Mouse (Mus musculus): ENCODE results near the gene Pex10. TPM values are rescaled to one million over a fixed set of nuclear protein-coding genes. Genes with fewer than 3 reads are reported as not detected.
A peak's percentile ranks its signal among the peaks of the same experiment; 100 is the strongest.

The Pex10 gene
- total and polyA plus RNA-seq, 3 experiments = 9.2 to 21.9 (median 15.6) TPM

DNA sequence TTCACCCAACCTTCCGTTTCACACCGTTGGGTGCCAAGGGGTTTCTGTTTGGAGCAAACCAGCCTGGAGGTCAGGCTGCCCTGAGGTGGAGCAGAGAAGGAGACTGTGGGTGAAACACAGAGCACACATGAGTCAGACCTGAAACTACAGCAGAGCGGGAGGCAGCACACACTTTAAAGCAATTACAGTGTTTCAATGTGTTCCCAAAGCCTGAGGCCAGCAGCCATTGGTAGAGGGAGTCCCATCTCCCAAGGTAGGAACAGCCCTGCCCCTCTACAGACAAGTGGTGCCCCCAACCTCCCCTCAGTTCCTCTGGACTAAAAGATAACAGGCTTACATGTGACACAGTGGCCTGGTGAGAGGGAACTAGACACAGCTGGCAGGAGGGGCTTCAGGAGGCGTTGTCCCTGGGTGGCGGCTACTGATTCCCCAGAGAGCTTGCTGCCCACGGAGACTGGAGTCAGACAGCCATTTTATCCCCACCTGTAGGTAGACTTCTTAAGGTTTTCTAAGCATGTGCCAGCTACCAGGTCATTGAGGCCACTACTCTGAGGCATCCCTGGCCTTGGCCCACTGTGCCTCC lies 50.7 kb downstream of the Pex10 start:
- peak; percentile 55 for DNase-seq (ENCODE audit: extremely low read depth)
- peaks cover 0 to 57% of the 10 kb centered on the region in 2 experiments for H3K36me3 ChIP-seq (replicated peaks in 1 of 2; ENCODE audit: control insufficient read depth in 1 of 2, insufficient read depth in 1 of 2, low read length in 1 of 2)
- TF ChIP-seq MXI1 (IDR thresholded peaks at IDR 0.05; ENCODE audit: low read depth, low read length) = peak; percentile 22; the same call in 1 of the 2 replicates
- peak; percentile 59 for TF ChIP-seq IRF4 (IDR thresholded peaks at IDR 0.05; ENCODE audit: low read depth, low read length)
- no peak for TF ChIP-seq ZNF384 (IDR thresholded peaks at IDR 0.05; ENCODE audit: low read depth, low read length)
- TF ChIP-seq EP300 (IDR thresholded peaks at IDR 0.05; ENCODE audit: low read length) = peak; percentile 29; the same call in 1 of the 2 replicates
- no peak; the same call in 1 of the 2 replicates for TF ChIP-seq MYC (IDR thresholded peaks at IDR 0.05; ENCODE audit: low read depth, low read length)
- TF ChIP-seq TBP (conservative IDR thresholded peaks at IDR 0.05; ENCODE audit: low read depth, low read length) = no peak
- TF ChIP-seq ZMIZ1 (IDR thresholded peaks at IDR 0.05; ENCODE audit: low read depth, low read length) = no peak
- TF ChIP-seq SIN3A (IDR thresholded peaks at IDR 0.05; ENCODE audit: low read length) = no peak
- no peak for TF ChIP-seq E2F4 (IDR thresholded peaks at IDR 0.05; ENCODE audit: insufficient replicate concordance, low read depth, low read length)
- H3K4me2 ChIP-seq (ENCODE audit: insufficient read depth, low read depth, poor library complexity, severe bottlenecking) = no peak overlapping the region
- no peak overlapping the region for H3K4me3 ChIP-seq (replicated peaks in 1 of 3; ENCODE audit: low read depth in 2 of 3, low read length in 2 of 3, poor library complexity in 1 of 3)
- no peaks in the 10 kb centered on the region for H3K9me3 ChIP-seq (replicated peaks; ENCODE audit: low read length)
- peaks cover 18 to 50% of the 10 kb centered on the region in 2 experiments for H3K4me1 ChIP-seq (ENCODE audit: control insufficient read depth in 1 of 2, insufficient read depth in 2 of 2)
- in situ Hi-C loops (cut with MboI; ENCODE audit: low pct_ligation_motif_present, low pct_unique_long_range_greater_than_20kb, low sequenced_read_pairs) (no loop called here), dilution Hi-C loops (cut with MboI; ENCODE audit: extremely low pct_ligation_motif_present, extremely low pct_unique_long_range_greater_than_20kb, low sequenced_read_pairs) (no loop called here)
- no peak overlapping the region for H3K27ac ChIP-seq (ENCODE audit: insufficient read depth, low read depth)
- H3K27me3 ChIP-seq (replicated peaks) = no peaks in the 10 kb centered on the region
- no peaks in the 10 kb centered on the region for H3K79me2 ChIP-seq (replicated peaks; ENCODE audit: control insufficient read depth, extremely low read depth, insufficient read depth, poor library complexity, severe bottlenecking)
- H3K9ac ChIP-seq (ENCODE audit: insufficient read depth, low read depth) = no peak overlapping the region

DNA sequence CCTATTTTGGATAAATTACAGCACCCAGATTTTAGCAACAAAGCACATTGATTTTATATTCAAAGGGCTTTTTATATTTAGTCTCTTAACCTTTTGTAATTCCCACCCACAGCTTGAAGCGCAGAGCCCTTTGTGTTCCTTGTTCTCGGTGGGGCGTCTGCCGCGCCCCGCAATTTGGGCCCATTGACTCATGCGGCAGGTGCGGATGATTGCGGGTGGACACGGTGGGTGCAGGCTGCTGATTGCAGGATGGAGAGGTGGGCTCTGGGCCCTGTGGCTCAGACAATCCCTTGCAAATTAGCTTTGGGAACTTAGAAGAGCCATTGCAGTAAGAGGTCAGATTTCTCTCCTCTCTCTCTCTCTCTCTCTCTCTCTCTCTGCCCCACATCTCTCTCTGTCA lies 51.5 kb downstream of the Pex10 start:
- no peaks in the 10 kb centered on the region for H3K79me2 ChIP-seq (replicated peaks; ENCODE audit: control insufficient read depth, extremely low read depth, insufficient read depth, poor library complexity, severe bottlenecking)
- H3K4me3 ChIP-seq (replicated peaks in 1 of 3; ENCODE audit: low read depth in 2 of 3, low read length in 2 of 3, poor library complexity in 1 of 3) = no peak overlapping the region
- no peak overlapping the region for H3K27ac ChIP-seq (ENCODE audit: insufficient read depth, low read depth)
- H3K4me2 ChIP-seq (ENCODE audit: insufficient read depth, low read depth, poor library complexity, severe bottlenecking) = no peak overlapping the region
- in situ Hi-C loops (cut with MboI; ENCODE audit: low pct_ligation_motif_present, low pct_unique_long_range_greater_than_20kb, low sequenced_read_pairs) (no loop called here), dilution Hi-C loops (cut with MboI; ENCODE audit: extremely low pct_ligation_motif_present, extremely low pct_unique_long_range_greater_than_20kb, low sequenced_read_pairs) (no loop called here)
- H3K4me1 ChIP-seq (ENCODE audit: control insufficient read depth in 1 of 2, insufficient read depth in 2 of 2) = peaks cover 18 to 50% of the 10 kb centered on the region in 2 experiments
- no peak for DNase-seq (ENCODE audit: extremely low read depth)
- H3K9me3 ChIP-seq (replicated peaks; ENCODE audit: low read length) = no peaks in the 10 kb centered on the region
- peaks cover 0 to 53% of the 10 kb centered on the region in 2 experiments for H3K36me3 ChIP-seq (replicated peaks in 1 of 2; ENCODE audit: control insufficient read depth in 1 of 2, insufficient read depth in 1 of 2, low read length in 1 of 2)
- no peak overlapping the region for H3K9ac ChIP-seq (ENCODE audit: insufficient read depth, low read depth)
- TF ChIP-seq TCF12 (IDR thresholded peaks at IDR 0.05; ENCODE audit: low read depth, low read length) = no peak
- no peak for TF ChIP-seq ELF1 (IDR thresholded peaks at IDR 0.05; ENCODE audit: low read depth, low read length)
- TF ChIP-seq JUND (conservative IDR thresholded peaks at IDR 0.05; ENCODE audit: low read depth, low read length) = no peak
- no peak for TF ChIP-seq CHD2 (IDR thresholded peaks at IDR 0.05; ENCODE audit: low read length)
- no peak for TF ChIP-seq MAFK (IDR thresholded peaks at IDR 0.05; ENCODE audit: insufficient replicate concordance, low read length)
- TF ChIP-seq POLR2AphosphoS2 (IDR thresholded peaks at IDR 0.05; ENCODE audit: low read depth, low read length) = no peak
- TF ChIP-seq ZKSCAN1 (IDR thresholded peaks at IDR 0.05; ENCODE audit: borderline replicate concordance, low read depth, low read length) = no peak
- H3K27me3 ChIP-seq (replicated peaks) = no peaks in the 10 kb centered on the region
